Mouse (Mus musculus): Measurements from ENCODE around the gene Naa30. TPM values are rescaled to one million over a fixed set of nuclear protein-coding genes. Genes with fewer than 3 reads are reported as not detected.
A peak's percentile ranks its signal among the peaks of the same experiment; 100 is the strongest.

Gene Naa30
- polyA plus RNA-seq, 1 experiment from 2014 or later = 27.4 TPM

GRCm38 (mm10) chr14:49234788-49235515 is 62.9 kb downstream of the Naa30 start:
- no peaks in the 10 kb centered on the region for H3K9me3 ChIP-seq (replicated peaks)
- no peak overlapping the region for H3K4me3 ChIP-seq
- H3K36me3 ChIP-seq = no peaks in the 10 kb centered on the region
- H3K27me3 ChIP-seq = no peaks in the 10 kb centered on the region
- 0 out of 2 replicates have a peak, but pooled peaks cover 2% of the 10 kb centered on the region for H3K4me1 ChIP-seq
- H3K9ac ChIP-seq = no peak overlapping the region
- ATAC-seq (ENCODE audit: low FRiP score) = no peak
- no peak overlapping the region for H3K27ac ChIP-seq
- WGBS = 41% methylated on average over 9 of the region's 9 CpGs
- H3K4me2 ChIP-seq (replicated peaks) = no peak overlapping the region

- no peaks in the 10 kb centered on the region for H3K36me3 ChIP-seq
- ATAC-seq (ENCODE audit: low FRiP score) = peak; percentile 73
- no peak overlapping the region for H3K9ac ChIP-seq
- 39% methylated on average over 11 of the region's 11 CpGs for WGBS
- no peaks in the 10 kb centered on the region for H3K9me3 ChIP-seq (replicated peaks)
- H3K4me1 ChIP-seq = 0 out of 2 replicates have a peak, but pooled peaks cover 2% of the 10 kb centered on the region
- no peak overlapping the region for H3K4me3 ChIP-seq
- no peak overlapping the region for H3K4me2 ChIP-seq (replicated peaks)
- no peaks in the 10 kb centered on the region for H3K27me3 ChIP-seq
- H3K27ac ChIP-seq = no peak overlapping the region
Measured at GRCm38 (mm10) chr14:49238206-49238605, 66.2 kb downstream of the Naa30 start.

Other genes with a start within 250 kb of the Naa30 start
- gene Ap5m1, start 106.1 kb upstream of the Naa30 start, polyA plus RNA-seq (2016; fragmentation: Nextera tagmentation; extraction: Ambion mirVana) = 31.1 and 32.8 TPM in 2 replicates
- 87.3 and 101 TPM in 2 replicates for gene Exoc5, start 105.6 kb upstream of the Naa30 start, polyA plus RNA-seq (2016; fragmentation: Nextera tagmentation; extraction: Ambion mirVana)
- 0.23 and 0.57 TPM in 2 replicates for gene ccdc198, start 73.2 kb downstream of the Naa30 start, polyA plus RNA-seq (2016; fragmentation: Nextera tagmentation; extraction: Ambion mirVana)